Mouse (Mus musculus) forebrain, embryonic 12.5 days (tissue): ENCODE data around the gene Adamts18. TPM values are rescaled to one million over a fixed set of nuclear protein-coding genes. Genes with fewer than 3 reads are reported as not detected.

ENCODE experiments used
- polyA plus RNA-seq: library from polyadenylated mRNA; unstranded; fragments of >200 nt; fragmentation: Nextera tagmentation; extraction: Ambion mirVana; gene quantifications from 2 replicates; pipeline ENCODE4 v1.2.1, GENCODE M21; 2016

Adamts18 gene
- polyA plus RNA-seq, 1 experiment from 2014 or later: 5.6 TPM

Other genes with a start within 250 kb of the Adamts18 start
- 11.3 and 14.2 TPM in 2 replicates for gene Mon1b, start 213.2 kb downstream of the Adamts18 start, polyA plus RNA-seq
- gene Syce1l, start 205.5 kb downstream of the Adamts18 start, polyA plus RNA-seq: not detected in 2 replicates